Mouse (Mus musculus): ENCODE data around the gene Sel1l3.
A peak's percentile ranks its signal among the peaks of the same experiment; 100 is the strongest.

Sel1l3 gene

GRCm38 (mm10) chr5:53213711-53214352 lies at the start of gene Sel1l3:
Gene Sel1l3 (minus strand): TSS chr5:53213927.
- DNase-seq (ENCODE audit: low read depth, low spot score): no peak

GRCm38 (mm10) chr5:53261999-53262398 lies 48.3 kb upstream of the Sel1l3 start:
- peak; percentile 83 for DNase-seq (ENCODE audit: low read depth, low spot score)

GRCm38 (mm10) chr5:53259894-53260293 lies 46.2 kb upstream of the Sel1l3 start:
- DNase-seq (ENCODE audit: low read depth, low spot score): peak; percentile 46

- peak; percentile 52 for DNase-seq (ENCODE audit: low read depth, low spot score)
These were observed 44.5 kb upstream of the Sel1l3 start for GRCm38 (mm10) chr5:53258038-53258786.

- DNase-seq (ENCODE audit: low read depth, low spot score): no peak
These were observed 41.1 kb upstream of the Sel1l3 start for GRCm38 (mm10) chr5:53254821-53255220.

- no peak for DNase-seq (ENCODE audit: low read depth, low spot score)
These were observed 40.4 kb upstream of the Sel1l3 start for GRCm38 (mm10) chr5:53254154-53254553.

- no peak for DNase-seq (ENCODE audit: low read depth, low spot score)
These were observed 35.8 kb upstream of the Sel1l3 start for GRCm38 (mm10) chr5:53249431-53250061.

GRCm38 (mm10) chr5:53248499-53248898 lies 34.8 kb upstream of the Sel1l3 start:
- DNase-seq (ENCODE audit: low read depth, low spot score): no peak

GRCm38 (mm10) chr5:53243933-53244332 lies 30.2 kb upstream of the Sel1l3 start:
- DNase-seq (ENCODE audit: low read depth, low spot score): peak; percentile 22

GRCm38 (mm10) chr5:53242865-53243499 lies 29.3 kb upstream of the Sel1l3 start:
- no peak for DNase-seq (ENCODE audit: low read depth, low spot score)

- DNase-seq (ENCODE audit: low read depth, low spot score): no peak
These were observed 28.2 kb upstream of the Sel1l3 start for GRCm38 (mm10) chr5:53241963-53242362.

GRCm38 (mm10) chr5:53241109-53241508 lies 27.4 kb upstream of the Sel1l3 start:
- no peak for DNase-seq (ENCODE audit: low read depth, low spot score)

- no peak for DNase-seq (ENCODE audit: low read depth, low spot score)
These were observed 26.2 kb upstream of the Sel1l3 start for GRCm38 (mm10) chr5:53239831-53240440.

GRCm38 (mm10) chr5:53239189-53239588 lies 25.5 kb upstream of the Sel1l3 start:
- DNase-seq (ENCODE audit: low read depth, low spot score): no peak

GRCm38 (mm10) chr5:53238761-53239160 lies 25.0 kb upstream of the Sel1l3 start:
- peak; percentile 36 for DNase-seq (ENCODE audit: low read depth, low spot score)

GRCm38 (mm10) chr5:53236749-53237148 lies 23.0 kb upstream of the Sel1l3 start:
- no peak for DNase-seq (ENCODE audit: low read depth, low spot score)

- DNase-seq (ENCODE audit: low read depth, low spot score): no peak
These were observed 22.4 kb upstream of the Sel1l3 start for GRCm38 (mm10) chr5:53236136-53236535.

- no peak for DNase-seq (ENCODE audit: low read depth, low spot score)
These were observed 21.8 kb upstream of the Sel1l3 start for GRCm38 (mm10) chr5:53235551-53235950.

GRCm38 (mm10) chr5:53230560-53230959 lies 16.8 kb upstream of the Sel1l3 start:
- no peak for DNase-seq (ENCODE audit: low read depth, low spot score)

- DNase-seq (ENCODE audit: low read depth, low spot score): no peak
These were observed 11.7 kb upstream of the Sel1l3 start for GRCm38 (mm10) chr5:53225434-53225833.

- DNase-seq (ENCODE audit: low read depth, low spot score): no peak
These were observed 1.1 kb upstream of the Sel1l3 start for GRCm38 (mm10) chr5:53214801-53215200.

- peak; percentile 89 for DNase-seq (ENCODE audit: low read depth, low spot score)
These were observed 635 bp upstream of the Sel1l3 start for GRCm38 (mm10) chr5:53214362-53214761.

All from skeletal muscle tissue, adult 2 months (tissue).